Mouse (Mus musculus) C2C12 (cell line): ENCODE data around the gene Cel.

Source experiments
- CTCF ChIP-seq: IDR thresholded peaks from one replicate; pipeline ENCODE4 v1.5.1; 2011; ENCODE audit not compliant: control insufficient read depth, insufficient read depth, insufficient read length
- MYOG ChIP-seq: IDR thresholded peaks from one replicate; pipeline ENCODE4 v1.6.1; 2011; ENCODE audit not compliant: control insufficient read depth, insufficient read length; ENCODE audit errors: extremely low read depth

DNA sequence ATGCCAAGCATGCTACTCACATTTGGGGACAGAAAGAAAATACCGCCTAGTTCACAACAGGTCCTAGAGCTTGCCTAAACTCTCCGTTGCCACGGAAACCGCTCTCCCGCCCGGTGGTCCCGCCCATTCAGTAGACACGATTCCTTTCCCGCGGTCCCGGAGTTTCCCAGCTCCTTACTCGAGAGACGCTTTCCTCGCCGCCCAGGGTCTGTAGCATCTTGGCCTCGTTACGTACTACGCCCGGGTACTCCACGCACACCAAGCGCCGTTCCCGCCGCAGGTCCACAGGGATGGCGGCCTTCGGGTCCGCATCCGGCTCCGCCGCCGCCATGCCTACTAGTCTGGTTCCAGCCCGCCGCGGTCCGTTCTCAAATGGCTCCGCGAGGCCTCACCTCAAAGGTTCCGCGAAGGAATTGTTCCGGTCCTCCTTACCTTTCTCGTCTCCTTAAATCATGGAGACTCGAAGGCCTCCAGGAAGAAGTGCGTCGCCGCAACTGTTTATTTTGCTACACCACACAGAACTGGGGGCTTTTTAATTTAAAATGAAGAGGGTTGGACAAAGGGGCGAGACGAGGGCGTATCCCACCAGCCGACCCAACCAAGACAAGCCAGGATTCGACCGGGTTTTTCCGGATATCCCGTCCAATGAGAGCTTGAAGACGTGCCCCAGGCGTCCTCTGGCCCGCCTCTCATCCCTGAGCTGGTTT, 19.6 kb upstream of the Cel start:
- TF ChIP-seq CTCF (no peak), MYOG (no peak)
